Mouse (Mus musculus) forebrain, postnatal 0 days (tissue): ENCODE results near the gene Ccdc154. TPM values are rescaled to one million over a fixed set of nuclear protein-coding genes. Genes with fewer than 3 reads are reported as not detected.

ENCODE experiments used
- ATAC-seq: fragments of 200-750 bp; cut with Nextera tagmentation; 2 replicates; pipeline ENCODE4 v1.8.0; 2017; ENCODE audit warnings: mild to moderate bottlenecking, moderate library complexity
- DNase-seq: peaks from one replicate; pipeline ENCODE4 v3.0.0-alpha.2; 2015
- H3K27ac ChIP-seq: fragments of 300-500 bp; sonication (generic); 2 replicates; pipeline ENCODE4 v1.5.1; 2014; ENCODE audit warnings: low read depth, mild to moderate bottlenecking, antibody characterized with exemption, low read length, moderate library complexity, mixed read lengths
- H3K27me3 ChIP-seq: fragments of 300-500 bp; sonication (generic); 2 replicates; pipeline ENCODE4 v1.6.1; 2014; ENCODE audit warnings: mild to moderate bottlenecking, low read length, mixed read lengths; ENCODE audit not compliant: insufficient read depth
- H3K36me3 ChIP-seq: fragments of 300-500 bp; sonication (generic); 2 replicates; pipeline ENCODE4 v1.6.1; 2014; ENCODE audit warnings: mild to moderate bottlenecking, moderate library complexity; ENCODE audit not compliant: insufficient read depth
- H3K4me1 ChIP-seq: fragments of 300-500 bp; sonication (generic); 2 replicates; pipeline ENCODE4 v1.6.1; 2014; ENCODE audit warnings: antibody characterized with exemption; ENCODE audit not compliant: insufficient read depth
- H3K4me2 ChIP-seq: fragments of 300-500 bp; sonication (generic); 2 replicates; pipeline ENCODE4 v1.6.1; 2014; ENCODE audit warnings: low read depth, mild to moderate bottlenecking, moderate library complexity
- H3K4me3 ChIP-seq: fragments of 300-500 bp; sonication (generic); 2 replicates; pipeline ENCODE4 v1.5.1; 2014; ENCODE audit warnings: low read depth, low read length, mixed read lengths
- H3K9ac ChIP-seq: fragments of 300-500 bp; sonication (generic); 2 replicates; pipeline ENCODE4 v1.6.1; 2014; ENCODE audit warnings: mild to moderate bottlenecking
- H3K9me3 ChIP-seq: fragments of 300-500 bp; sonication (generic); 2 replicates; pipeline ENCODE4 v1.6.1; 2016; ENCODE audit warnings: low read length
- CTCF ChIP-seq: sonication (generic); IDR thresholded peaks from 2 replicates; pipeline ENCODE4 v1.5.1; 2016; ENCODE audit warnings: antibody characterized with exemption, control low read depth, low read depth
- whole genome bisulfite sequencing: fragments of 180-500 bp; shearing (Covaris S2); extraction: QIAGEN DNeasy Blood & Tissue Kit; methylation state at CpG from one replicate; pipeline ENCODE4 v1.1.7; 2014; 5-methylcytosine and 5-hydroxymethylcytosine counted together
- polyA plus RNA-seq: library from polyadenylated mRNA; unstranded; fragments of >200 nt; fragmentation: Nextera tagmentation; extraction: Ambion mirVana; gene quantifications from 2 replicates; pipeline ENCODE4 v1.2.1, GENCODE M21; 2015
- total RNA-seq: library from RNA; depleted of rRNA; stranded (reverse); fragments of >200 nt; gene quantifications from 2 replicates; pipeline ENCODE4 v1.2.3, GENCODE M21; 2014

Gene Ccdc154
- total and polyA plus RNA-seq, 2 experiments from 2014 or later = 0.05 TPM; not detected in 1

GRCm38 (mm10) chr17:25163387-25163786 is 1.1 kb downstream of the Ccdc154 start:
- Histone ChIP-seq H3K4me2 (no peak overlapping the region), H3K36me3 (peaks cover 27% of the 10 kb centered on the region), H3K4me1 (no peaks in the 10 kb centered on the region), H3K27ac (no peak overlapping the region), H3K9ac (no peak overlapping the region), H3K27me3 (no peaks in the 10 kb centered on the region), H3K4me3 (no peak overlapping the region), H3K9me3 (no peaks in the 10 kb centered on the region)
- WGBS = 83% methylated on average over 7 of the region's 7 CpGs
- DNase-seq = no peak
- no peak for ATAC-seq
- TF ChIP-seq CTCF = no peak

GRCm38 (mm10) chr17:25164770-25165169 is 2.5 kb downstream of the Ccdc154 start:
- no peak for TF ChIP-seq CTCF
- Histone ChIP-seq H3K9me3 (no peaks in the 10 kb centered on the region), H3K27me3 (no peaks in the 10 kb centered on the region), H3K4me2 (no peak overlapping the region), H3K9ac (no peak overlapping the region), H3K27ac (no peak overlapping the region), H3K4me1 (no peaks in the 10 kb centered on the region), H3K4me3 (no peak overlapping the region), H3K36me3 (peaks cover 18% of the 10 kb centered on the region)
- ATAC-seq = no peak
- DNase-seq = no peak
- 87% methylated on average over 3 of the region's 3 CpGs for WGBS

- Histone ChIP-seq H3K36me3 (peaks cover 5% of the 10 kb centered on the region; the same call in 1 of the 2 replicates), H3K9me3 (no peaks in the 10 kb centered on the region), H3K4me2 (no peak overlapping the region), H3K4me1 (no peaks in the 10 kb centered on the region), H3K27ac (no peak overlapping the region), H3K27me3 (no peaks in the 10 kb centered on the region), H3K9ac (no peak overlapping the region), H3K4me3 (no peak overlapping the region)
- 75% methylated on average over 6 of the region's 6 CpGs for WGBS
- DNase-seq = no peak
- no peak for ATAC-seq
- TF ChIP-seq CTCF = no peak
These were observed 3.9 kb downstream of the Ccdc154 start for GRCm38 (mm10) chr17:25165970-25166671.

- no peaks in the 10 kb centered on the region for H3K4me1 ChIP-seq
- TF ChIP-seq CTCF = no peak
- H3K4me3 ChIP-seq = no peak overlapping the region
- DNase-seq (no peak), ATAC-seq (no peak)
- 86% methylated on average over 2 of the region's 2 CpGs for WGBS
- H3K27me3 ChIP-seq = no peaks in the 10 kb centered on the region
- H3K9me3 ChIP-seq = no peaks in the 10 kb centered on the region
- no peak overlapping the region for H3K4me2 ChIP-seq
- no peaks in the 10 kb centered on the region for H3K36me3 ChIP-seq
- H3K9ac ChIP-seq = no peak overlapping the region
- no peak overlapping the region for H3K27ac ChIP-seq
These were observed 7.4 kb downstream of the Ccdc154 start for GRCm38 (mm10) chr17:25169706-25170105.

GRCm38 (mm10) chr17:25172558-25172957 is 10.3 kb downstream of the Ccdc154 start:
- ATAC-seq (no peak), DNase-seq (no peak)
- Histone ChIP-seq H3K9ac (no peak overlapping the region), H3K27ac (no peak overlapping the region), H3K4me3 (no peak overlapping the region), H3K4me2 (no peak overlapping the region), H3K36me3 (no peaks in the 10 kb centered on the region), H3K9me3 (no peaks in the 10 kb centered on the region), H3K4me1 (no peaks in the 10 kb centered on the region), H3K27me3 (no peaks in the 10 kb centered on the region)
- no peak for TF ChIP-seq CTCF
- WGBS = 76% methylated on average over 3 of the region's 3 CpGs

GRCm38 (mm10) chr17:25175411-25175810 is 13.2 kb downstream of the Ccdc154 start, which contains the start of gene Gm38655:
Gm38655 (minus strand) TSS chr17:25175471.
- no peak for ATAC-seq
- Histone ChIP-seq H3K9me3 (no peaks in the 10 kb centered on the region), H3K4me2 (no peak within 1 kb of the TSS), H3K4me1 (no peaks in the 10 kb centered on the region), H3K4me3 (no peak within 1 kb of the TSS), H3K27me3 (no peaks in the 10 kb centered on the region), H3K27ac (no peak within 1 kb of the TSS), H3K36me3 (no peaks in the 10 kb centered on the region), H3K9ac (no peak within 1 kb of the TSS)
- WGBS = 74% methylated on average over 9 of the region's 9 CpGs
- no peak for TF ChIP-seq CTCF
- no peak for DNase-seq

- H3K4me2 ChIP-seq = peak overlapping the region; percentile 85; the same call in 1 of the 2 replicates
- no peaks in the 10 kb centered on the region for H3K27me3 ChIP-seq
- ATAC-seq (no peak), DNase-seq (no peak)
- no peak overlapping the region for H3K27ac ChIP-seq
- H3K9ac ChIP-seq = no peak overlapping the region
- no peaks in the 10 kb centered on the region for H3K9me3 ChIP-seq
- H3K4me3 ChIP-seq = no peak overlapping the region
- TF ChIP-seq CTCF = no peak
- H3K36me3 ChIP-seq = no peaks in the 10 kb centered on the region
- peaks cover 4% of the 10 kb centered on the region for H3K4me1 ChIP-seq
These were observed 21.0 kb downstream of the Ccdc154 start for GRCm38 (mm10) chr17:25183232-25183631.
